Mouse (Mus musculus) adrenal gland, adult 8-10 months (tissue): ENCODE results near the gene Micu1. TPM values are rescaled to one million over a fixed set of nuclear protein-coding genes. Genes with fewer than 3 reads are reported as not detected.

Source experiments
- DNase-seq: peaks from one replicate; pipeline ENCODE4 v3.0.0; 2022
- total RNA-seq, 4 experiments: library from RNA; stranded (reverse); gene quantifications; 2 replicates each; pipeline ENCODE4 v1.2.4; 2022

Micu1 gene
- total RNA-seq, 4 experiments from 2014 or later = 60.7 to 96.3 (median 74.9) TPM

DNA sequence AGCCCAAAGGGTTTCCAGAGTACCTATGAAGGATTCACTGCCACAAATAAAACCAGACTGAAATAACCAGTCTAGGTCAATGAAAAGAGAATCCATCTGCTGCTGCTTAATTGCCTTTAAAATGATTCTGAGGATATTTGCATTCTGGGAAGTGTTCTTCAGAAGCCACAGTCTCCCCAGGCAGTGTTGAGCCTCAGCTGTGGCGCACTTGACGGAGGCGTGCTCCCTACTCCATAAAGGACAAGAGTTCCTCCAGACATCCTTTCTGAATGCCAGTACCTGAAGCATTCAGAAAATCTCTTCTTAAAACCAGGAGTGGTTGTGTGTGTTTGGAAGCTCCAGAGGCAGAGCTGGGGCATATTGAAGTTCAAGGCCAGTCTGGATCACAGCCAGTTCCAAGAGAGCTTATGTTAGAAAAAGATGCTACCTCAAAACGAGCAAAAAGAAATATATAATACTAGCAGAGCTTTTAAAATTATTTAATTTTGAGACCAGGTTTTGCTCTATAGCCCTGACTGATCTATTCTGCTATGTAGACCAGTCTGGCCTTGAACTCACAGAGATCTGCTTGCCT, 75.9 kb downstream of the Micu1 start:
- DNase-seq = peak; percentile 14

DNA sequence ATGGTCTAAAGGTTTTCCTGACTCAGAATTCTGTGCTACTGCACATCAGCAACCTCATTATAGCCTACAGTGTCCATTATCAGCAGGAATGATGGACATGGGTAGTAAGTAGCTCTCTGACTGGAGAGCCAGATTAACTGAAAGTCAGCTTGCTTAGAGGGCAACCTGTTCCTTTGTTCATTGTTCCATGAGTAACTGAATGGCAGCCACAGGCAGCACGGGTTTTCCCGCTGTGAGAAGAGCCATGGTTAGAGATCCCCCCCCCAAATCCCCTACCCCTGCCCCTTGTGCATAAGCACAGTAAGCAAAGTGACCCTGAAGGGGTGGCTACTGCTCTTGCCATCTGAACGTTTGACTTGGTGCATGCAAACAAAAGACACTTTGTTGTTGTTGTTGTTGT, 78.4 kb downstream of the Micu1 start:
- no peak for DNase-seq

DNA sequence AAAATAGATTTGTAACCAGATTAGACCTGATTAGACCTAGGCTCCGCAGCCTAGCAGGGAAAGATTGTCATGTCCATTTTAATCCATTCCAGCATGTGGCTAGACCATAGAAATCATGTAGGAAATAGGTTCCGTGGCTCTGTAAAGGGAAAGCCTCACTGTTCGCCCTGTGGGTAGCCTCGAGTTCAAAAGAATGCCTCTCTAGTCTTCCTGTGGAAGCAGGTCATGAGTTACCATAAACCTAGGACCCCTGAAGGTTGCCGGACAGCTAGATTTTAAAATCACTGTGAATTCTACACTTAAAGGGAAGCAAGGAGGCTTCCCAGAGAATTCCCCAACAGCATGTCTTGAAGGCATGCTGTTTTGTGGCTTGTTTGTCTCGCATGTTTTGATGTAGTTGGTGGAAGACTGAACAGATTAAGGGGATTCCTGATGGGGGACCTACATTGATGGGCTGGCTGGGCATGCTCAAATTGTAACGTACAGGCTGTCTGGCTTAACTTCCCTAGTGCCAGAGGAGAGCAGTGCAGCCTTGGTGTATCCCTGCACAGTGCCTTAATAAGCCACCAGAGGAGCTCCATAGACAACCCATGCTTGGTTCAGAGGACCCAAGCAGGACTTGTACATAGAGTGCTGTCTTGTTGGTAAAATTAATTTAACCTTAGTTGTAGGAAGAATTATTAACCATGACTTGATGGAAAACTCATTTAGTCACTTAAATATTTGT, 79.1 kb downstream of the Micu1 start:
- no peak for DNase-seq

DNA sequence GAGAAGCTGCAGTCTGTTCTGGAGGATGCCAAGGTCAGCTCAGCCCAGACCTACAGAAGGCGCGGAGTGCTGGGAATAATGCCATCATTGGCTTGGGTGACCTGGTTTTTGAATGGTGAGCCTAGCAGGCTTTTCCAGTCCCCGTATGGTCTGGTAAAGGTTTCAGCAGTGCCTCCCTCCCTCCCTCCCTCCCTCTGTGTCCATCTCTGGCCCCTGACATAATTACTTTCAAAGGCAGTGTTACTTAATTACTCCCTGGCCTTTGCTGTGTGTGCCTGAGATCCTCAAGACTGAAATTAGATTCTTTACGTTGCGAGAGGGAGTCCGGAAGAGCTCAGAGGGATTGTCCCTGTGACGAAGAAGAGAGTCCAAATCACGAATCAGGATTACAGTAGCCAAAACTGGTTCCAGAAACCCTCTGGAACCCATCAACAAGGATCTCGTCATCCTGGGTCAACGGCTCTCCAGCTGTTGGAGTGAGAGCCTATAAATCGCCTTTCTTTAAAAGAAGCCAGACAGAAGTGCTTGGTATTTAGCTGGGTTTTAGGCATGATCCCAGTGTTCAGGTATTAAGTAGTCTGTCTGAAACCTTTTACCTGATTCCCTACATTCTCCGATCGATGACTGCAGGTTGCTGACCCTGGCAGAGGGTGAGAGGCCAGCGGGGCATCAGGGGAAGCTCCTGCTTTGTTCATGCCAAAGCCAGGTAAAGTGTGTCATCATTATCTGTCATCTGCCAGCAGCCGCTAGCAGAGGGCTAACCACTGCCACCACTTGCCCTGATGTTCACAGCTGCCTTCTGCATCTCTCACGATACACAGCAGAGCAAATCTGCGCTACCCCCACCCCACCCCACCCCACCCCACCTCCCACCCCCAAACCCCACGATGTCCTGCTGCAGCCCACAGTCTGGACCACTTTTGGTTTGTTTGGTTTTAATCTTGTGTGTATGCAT, 82.7 kb downstream of the Micu1 start:
- no peak for DNase-seq

DNA sequence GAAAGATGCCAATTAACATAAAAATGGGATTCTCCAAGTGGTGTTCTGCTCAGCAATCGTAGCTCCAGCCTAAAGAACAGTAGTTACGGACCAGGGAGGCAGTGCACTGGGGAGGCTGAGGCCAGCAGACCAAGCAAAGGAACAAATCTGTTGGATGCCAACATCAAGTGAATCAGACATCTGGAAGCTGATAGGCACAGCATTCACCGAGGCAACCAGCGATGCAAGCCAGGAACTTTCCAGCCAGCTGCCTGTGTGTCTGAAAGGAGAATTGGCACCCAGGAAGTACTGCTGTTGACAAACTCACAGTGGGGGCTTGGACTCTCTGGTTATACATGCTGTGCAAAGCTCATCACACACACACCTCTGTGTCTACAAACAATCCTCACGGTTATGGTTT, 84.0 kb downstream of the Micu1 start:
- DNase-seq = no peak

DNA sequence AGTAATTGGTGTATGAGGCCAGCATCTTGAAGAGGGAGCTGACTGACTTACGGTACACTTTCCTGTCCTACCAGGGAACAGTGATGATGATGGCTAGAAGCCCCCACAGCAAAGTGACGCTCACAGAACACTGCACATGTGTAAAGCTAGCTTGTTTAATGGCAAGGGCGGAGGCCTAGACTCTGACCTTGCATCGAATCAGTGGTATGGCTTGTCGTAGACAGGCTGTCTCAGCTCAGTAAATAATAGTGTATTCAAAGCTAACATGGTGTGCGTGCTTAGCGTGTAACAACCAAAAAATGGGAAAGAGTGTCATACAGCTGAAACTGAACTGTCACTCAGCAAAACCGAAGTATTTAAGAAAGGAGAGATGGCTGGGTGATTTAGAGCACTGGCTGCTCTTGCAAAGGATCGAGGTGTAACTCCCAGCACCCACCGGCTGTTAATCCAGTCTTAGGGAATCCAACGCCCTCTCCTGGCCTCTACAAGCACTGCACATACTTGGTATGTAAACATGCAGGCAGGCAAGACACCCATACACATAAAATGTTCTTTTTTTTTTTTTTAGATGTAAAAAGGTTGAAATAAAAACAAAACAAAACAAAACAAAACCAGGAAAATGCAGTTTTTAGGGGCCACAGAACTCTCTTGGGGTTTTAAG, 85.0 kb downstream of the Micu1 start:
- no peak for DNase-seq

DNA sequence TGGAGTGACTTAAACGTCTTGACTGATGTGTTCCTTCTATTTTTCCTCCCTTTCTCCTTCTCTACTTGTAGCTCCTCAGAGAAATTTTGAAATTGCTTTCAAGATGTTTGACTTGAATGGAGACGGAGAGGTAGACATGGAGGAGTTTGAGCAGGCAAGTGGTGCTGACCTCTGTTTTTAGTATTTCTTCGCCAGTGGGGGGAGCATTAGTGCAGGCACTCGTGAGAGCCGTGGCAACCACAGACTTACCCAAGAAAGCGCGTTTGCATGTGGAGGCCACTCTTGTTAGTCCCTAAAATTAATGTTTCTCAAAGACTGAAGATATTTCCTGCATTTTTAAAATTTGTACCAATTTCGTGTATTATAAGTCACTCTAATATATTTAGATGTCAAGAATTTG, 85.6 kb downstream of the Micu1 start:
- no peak for DNase-seq

DNA sequence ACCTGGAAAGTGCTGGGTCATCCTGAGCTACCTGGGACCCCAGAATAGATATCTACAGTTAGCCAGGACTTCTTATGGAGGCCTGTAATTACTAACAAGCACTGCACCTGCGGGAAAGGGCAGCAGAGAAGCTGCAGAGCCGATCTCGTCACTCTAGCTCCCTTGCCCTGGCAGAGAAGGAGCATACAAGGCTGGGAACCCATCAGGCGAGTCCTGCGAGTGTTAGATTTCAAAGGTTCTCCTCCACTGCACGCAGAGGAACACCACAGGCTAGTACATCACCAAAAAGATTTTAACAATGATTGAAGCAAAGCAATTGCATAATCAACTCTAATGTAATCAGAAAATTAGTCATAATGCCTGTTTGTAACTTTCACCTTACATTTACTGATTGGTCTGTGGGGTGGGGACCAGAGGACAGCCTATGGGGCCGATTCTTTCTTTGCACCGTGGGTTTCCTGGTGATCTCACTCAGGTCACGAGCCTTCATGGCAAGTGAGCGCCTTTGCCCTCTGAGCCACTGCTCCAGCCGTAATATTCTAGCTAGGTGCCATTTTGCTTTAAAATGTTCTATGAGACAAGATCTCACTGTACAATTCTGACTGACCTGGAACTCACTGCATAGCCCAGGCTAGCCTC, 88.1 kb downstream of the Micu1 start:
- no peak for DNase-seq

DNA sequence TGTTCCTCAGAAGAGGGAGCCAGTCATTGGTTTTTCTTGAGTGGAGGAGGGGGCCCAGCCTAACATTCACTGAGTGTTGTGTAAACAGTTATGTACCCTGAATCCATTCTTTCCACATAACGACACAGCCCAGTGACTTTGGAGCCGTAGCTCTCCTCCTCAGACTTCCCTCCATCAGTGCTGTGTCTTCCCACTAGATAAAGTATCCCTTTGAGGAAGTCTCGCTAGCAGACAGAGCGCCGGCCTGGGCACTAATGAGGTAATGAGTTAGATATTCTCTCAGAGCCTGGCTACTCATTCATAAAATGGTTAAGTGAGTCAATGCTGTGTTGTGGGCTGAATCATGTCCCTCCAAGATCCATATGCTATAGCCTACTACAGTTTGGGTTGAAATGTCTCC, 89.6 kb downstream of the Micu1 start:
- no peak for DNase-seq

DNA sequence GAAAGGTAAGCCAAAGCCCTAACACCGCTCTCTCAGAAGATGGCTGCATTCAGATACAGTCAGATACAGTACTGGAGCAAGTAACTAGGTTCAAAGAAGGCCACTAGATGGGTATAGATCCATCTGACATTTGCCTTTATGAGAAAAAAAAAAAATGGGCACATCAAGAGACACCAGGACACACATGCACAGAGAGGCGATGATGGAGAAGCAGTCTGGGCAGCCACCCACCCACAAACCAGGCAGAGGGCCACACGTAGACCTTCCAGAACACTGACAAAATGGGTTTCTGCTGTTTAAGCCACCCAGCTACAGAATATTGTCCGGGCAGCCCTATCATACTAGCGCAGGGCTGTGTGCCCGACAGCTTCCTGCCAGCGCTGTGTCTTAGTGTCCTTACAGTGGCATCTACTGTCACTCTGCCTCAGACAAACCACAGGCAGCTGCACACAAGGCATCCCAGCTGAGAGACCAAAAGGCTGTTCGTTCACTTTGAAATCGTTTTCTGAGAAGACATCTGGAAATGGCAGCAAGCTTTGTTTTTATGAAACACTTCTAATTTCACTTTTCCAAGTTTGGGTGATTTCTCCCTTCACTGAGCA, 90.4 kb downstream of the Micu1 start:
- no peak for DNase-seq

DNA sequence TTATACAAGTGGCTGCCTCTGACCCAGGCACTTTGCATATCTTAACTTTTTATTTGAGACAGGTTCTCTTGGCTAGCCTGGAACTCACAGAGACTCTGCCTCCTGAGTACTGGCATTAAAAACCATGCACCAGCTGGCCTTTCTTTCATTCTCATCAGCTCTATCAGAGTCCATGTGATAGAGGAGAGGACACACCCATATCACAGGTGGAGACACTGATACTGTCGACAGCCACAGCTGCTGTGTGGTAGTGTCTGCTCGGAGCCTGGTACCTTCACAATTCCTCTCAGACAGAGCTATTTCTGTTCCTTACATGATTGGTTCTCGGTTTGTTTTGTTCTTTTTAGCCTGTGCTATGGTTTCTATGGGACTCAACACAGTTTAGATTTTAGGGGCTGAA, 91.2 kb downstream of the Micu1 start:
- no peak for DNase-seq

DNA sequence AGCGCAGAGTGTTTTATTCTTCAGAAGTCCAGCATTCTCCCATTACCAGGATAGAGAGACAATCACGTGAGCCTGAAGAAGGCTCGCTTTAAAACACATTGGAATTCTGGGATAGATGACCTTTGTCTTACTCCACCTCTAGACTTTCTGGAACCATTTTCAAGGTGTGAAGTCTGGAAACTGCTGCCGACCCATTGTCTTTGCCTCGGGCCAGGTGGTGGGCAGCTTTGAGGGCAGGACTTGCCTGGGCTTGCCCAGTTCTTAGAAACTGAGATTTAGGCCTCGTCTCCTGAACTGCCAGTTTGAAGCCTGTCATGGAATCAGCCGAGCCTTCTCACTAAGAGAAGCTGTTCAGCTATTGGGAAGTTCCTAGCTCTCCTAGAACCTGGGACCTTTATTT, 92.8 kb downstream of the Micu1 start:
- no peak for DNase-seq

DNA sequence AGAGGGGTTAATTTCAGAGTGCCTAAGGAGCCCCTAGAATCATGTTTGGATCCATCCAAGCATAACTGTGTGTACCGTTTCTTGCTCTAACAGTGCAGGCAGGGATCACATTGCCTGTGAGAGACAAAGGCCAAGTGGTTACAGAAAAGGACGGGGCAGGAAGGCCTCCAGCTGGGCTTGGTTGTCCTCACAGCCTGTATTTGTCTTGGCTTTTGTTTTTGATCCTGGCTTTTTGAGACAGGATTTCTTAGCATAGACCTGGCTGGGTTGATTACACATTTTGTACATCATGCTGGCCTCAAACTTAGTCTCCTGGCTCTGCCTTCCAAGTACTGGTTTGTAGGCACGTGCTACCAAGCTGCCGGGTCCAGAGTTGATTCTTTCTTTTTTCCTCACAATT, 93.6 kb downstream of the Micu1 start:
- no peak for DNase-seq

DNA sequence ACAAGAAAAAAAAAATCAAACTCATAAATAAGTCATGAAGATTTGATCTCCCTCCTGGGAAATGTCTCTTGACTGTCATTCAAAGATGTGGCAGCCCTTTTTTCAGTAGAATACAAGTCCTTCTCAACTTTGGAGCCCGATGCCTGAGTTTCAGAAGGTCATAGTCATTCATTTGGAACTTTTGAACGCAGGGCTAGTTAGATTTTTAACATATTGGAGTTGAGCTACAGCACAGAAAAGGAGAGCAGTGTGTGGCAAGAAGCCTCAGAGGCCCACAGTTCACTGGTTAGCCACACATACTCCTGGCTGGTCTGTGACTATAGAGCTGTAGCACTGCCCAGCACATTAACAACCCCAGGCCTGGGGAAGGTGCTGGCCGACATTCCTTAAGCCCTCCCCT, 96.1 kb downstream of the Micu1 start:
- DNase-seq = no peak

DNA sequence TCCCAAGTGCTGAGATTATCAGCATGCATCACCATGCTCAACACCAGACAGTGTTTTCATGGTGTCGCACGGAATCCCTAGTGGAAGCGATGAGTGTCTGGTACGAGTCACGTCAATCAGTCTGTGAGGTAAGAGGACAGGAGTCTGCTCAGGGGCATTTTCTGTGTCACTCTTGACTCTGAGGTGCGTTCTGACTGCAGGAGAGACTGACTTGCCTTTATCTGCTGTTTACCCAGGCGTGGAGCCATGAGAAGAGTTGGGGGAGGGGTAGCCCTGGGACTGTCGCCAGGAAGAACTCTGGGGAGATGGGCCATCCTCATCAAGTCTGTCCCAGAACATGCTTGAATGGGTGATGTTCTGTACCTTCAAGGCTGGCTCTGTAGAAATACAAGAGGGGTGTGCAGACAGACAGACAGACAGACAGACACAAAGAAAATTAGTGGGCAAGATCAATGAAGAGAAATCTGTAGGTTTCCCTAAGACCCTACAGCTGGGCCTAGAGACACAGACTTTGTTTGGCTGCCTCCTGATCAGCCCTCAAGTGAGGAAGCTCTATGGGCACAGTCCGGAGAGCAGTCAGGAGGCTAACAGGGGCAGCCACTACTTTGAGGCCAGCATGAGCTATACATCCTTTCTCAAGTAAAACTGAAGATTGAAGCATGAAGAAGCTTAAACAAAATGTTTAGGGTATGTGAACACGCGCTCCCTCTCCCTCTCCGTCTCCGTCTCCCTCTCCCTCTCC, 97.2 kb downstream of the Micu1 start:
- DNase-seq = no peak

DNA sequence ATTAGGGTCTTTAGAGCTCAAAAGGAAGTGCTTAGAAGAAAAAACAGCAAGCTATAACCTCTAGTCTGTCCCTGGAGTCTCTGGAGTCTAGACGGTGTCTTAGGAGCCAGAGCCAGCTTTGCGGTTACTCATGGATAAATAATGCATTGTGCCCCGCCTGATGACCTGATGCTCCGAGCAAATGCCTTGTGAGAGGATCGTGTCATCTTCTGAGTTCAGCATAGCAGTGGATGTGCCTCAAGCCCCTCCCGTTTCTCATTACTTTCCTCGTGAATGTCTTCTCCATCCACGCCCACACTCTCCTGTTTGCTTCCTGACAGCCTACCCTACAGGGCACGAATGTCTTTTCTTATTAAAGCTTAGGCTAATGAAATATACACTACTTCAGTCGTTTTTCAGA, 97.9 kb downstream of the Micu1 start:
- no peak for DNase-seq

DNA sequence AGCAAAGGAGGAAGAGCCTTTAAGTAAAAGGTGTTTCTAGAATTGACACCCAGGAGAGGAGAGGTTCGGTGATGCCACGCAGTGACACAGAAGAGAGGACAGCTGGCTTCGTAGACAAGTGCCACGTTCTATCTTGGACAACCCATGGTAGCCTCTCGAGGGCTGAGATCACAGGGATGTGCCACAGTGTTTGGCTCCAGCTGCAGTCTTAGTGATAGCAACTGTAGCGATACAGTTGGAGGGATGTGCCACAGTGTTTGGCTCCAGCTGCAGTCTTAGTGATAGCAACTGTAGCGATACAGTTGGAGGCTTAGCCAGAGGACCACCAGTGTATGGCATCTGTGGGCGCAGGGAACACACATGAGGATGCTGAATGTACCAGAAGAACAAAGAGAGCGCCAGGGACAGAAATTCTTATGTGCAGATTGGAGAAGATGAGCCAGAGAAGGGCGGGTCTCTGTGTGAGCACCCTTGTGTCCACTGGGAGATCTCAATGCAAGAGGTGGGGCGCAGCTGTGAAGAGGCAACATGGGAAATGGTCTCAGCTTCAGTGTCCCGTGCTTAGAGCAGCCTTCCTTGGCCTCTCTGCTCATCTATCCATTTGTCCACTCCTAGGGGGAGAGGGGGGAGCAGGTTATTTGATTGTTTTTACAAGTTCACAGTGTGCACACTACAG, 98.7 kb downstream of the Micu1 start:
- no peak for DNase-seq

DNA sequence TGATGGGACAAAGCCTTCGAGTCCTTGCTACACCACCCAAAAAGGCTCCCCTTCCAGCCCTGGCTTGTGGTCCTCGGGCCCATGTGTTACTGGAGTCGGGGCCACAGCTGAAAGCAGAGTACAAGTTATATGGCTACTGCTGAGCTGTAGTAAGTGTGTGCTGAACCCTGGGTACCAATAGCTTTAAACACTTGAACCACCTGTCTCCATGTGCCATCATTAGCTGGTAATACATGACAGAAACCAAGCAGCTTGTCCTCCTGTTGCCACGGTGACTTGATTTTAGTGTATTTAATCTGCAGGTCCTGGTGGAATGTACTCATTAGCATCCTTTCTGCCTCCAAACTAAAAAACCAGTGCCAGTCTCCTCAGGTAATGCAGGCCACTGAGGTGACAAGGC, 106.4 kb downstream of the Micu1 start:
- no peak for DNase-seq

DNA sequence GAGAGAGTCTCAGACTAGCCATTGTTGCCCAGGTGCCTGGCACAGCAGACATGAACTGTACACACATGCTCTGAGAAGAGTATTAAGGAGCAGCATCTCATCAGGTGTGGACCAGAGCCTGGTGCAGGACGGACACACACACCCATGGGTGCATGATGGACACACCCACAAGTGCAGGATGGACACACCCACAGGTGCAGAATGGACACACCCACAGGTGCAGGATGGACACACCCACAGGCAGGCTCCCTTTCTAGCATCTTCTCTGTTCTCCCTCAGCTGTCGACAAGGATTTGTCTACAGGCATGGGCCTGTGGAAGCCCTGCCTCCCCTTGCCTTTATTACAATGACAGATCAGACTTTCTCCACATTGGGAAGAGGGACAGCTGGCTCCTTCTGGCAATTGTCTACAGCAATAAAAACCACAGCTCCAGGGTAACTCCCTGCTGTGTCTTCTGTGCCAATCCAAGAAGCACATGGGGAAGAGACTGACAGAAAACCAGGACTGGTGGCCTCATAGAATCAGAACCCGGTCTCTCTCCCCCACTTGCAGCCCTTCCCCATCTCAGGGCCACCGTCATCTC, 107.8 kb downstream of the Micu1 start:
- DNase-seq = no peak

DNA sequence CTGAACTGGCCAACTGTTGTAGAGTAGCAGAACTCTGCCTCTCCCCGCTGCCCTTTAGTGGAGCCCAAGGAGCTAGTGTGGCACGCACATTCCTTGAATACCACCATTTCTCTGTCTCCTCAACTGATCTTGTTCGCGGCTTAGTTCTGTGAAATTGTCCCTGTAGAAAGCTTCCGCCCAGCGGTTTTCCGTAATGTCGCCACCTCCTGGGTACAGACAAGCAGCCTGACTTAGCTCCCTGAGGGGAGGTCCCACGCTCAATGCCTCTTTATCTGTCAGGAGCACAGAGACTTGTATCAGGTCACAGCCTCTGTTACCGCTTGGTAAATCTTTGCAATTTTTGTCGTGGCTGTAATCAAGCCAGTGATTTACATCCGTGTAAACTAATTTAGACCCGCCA, 110.7 kb downstream of the Micu1 start:
- no peak for DNase-seq
